Mouse (Mus musculus): Measurements from ENCODE around the gene Spo11.

DNA sequence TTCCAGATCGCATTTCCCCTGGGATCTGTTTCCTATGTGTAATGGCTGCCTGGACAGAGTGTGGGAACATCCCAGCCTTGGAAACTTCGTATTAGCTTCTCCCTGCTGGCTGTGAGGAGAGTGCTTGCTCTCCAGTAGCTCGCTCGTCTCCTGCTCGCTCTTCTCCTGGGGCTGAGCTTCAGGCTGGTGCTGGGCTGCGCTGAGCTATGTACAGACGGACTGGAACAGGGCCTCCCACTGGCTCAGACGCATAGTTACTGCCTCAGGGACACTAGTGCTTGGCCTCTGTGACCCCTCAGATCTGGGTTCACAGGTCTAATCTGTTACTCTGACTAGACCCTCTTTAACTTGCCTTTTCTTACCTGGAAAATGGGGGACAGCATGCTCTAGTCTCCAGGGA lies 46.9 kb downstream of the Spo11 start:
- TF ChIP-seq CTCF (conservative IDR thresholded peaks at IDR 0.05; ENCODE audit: insufficient read depth, insufficient read length, low read depth, low read length) (no peak), POLR2A (IDR thresholded peaks at IDR 0.05; ENCODE audit: low read depth, low read length) (no peak)

Data from kidney, adult 2 months (tissue).